Mouse (Mus musculus) ES-CJ7 (cell line): ENCODE measurements around the gene Tsga8.

Source experiments
- DNase-seq: peaks from one replicate; pipeline ENCODE4 v3.0.0; 2011; ENCODE audit warnings: low read depth, low spot score

The Tsga8 gene

DNA sequence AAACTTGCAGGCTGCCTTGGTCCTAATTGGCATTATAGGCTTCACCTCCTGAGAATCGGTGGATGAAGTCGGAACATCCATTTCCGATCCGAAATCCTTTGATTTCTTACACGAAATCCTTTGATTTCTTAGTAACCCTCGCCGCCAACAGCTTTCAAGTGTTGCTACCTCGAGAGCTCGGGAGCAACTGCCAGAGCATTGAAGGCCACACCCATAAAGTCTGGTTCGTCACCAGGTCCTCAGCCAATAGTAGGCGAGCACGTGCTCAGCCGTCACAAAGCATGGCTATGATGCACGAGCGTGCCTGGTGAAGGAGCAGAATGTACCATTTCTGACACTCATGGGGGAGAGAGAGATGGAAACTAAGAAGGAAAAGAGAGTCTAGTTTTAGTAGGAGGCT is at the start of gene Tsga8:
Gene Tsga8, minus strand, starts transcription at position 327 of the 400 bp plus-strand sequence.
- peak; percentile 1 for DNase-seq
